In genomic region chr3:146057131-146057530, GRCm38 (mm10) we compare ENCODE assay signal across 11 mouse cellular contexts. TPM values are rescaled to one million over a fixed set of nuclear protein-coding genes. Genes with fewer than 3 reads are reported as not detected.
"Had no signal": no experiment of that assay in that cellular context is flagged by ENCODE, and none has a peak within 500 bp of the region (broad histone marks: within the 10 kb centered on the region; RNA-seq: fewer than 3 reads in every experiment).

No protein-coding gene starts in this region.

- DNase-seq: liver, embryonic 13.5 days; liver, postnatal 0 days; lung, adult 2 months; lung, postnatal 14 days; lung, postnatal 36 days; right cerebral cortex, postnatal 14 days; thymus, adult 2 months; thymus, postnatal 36 days had no signal

RNA-seq across cellular contexts. Expression of gene Wdr63, which starts 50.8 kb away (rescaled TPM):
- polyA plus RNA-seq: liver, embryonic 15.5 days; midbrain, embryonic 11.5 days; spleen, adult 2 months had no signal
